Mouse (Mus musculus) liver, adult 2 months (tissue): ENCODE results near the gene Hmga1b. TPM values are rescaled to one million over a fixed set of nuclear protein-coding genes. Genes with fewer than 3 reads are reported as not detected.
"Not testable (repeated sequence)": the region's sequence is repeated elsewhere in the genome, so short reads cannot be mapped to it uniquely, and the experiment has no call there.

ENCODE experiments used
- DNase-seq: peaks from one replicate; pipeline ENCODE4 v3.0.0-alpha.2; 2011; ENCODE audit warnings: low read depth, low spot score; ENCODE audit errors: extremely low read depth
- H3K27ac ChIP-seq: fragments of 200-500 bp; replicated peaks from 2 replicates; pipeline ENCODE4 v1.5.1; 2012; ENCODE audit warnings: low read depth, mild to moderate bottlenecking, control low read depth, inconsistent platforms, low read length; ENCODE audit not compliant: insufficient read depth
- H3K27me3 ChIP-seq: fragments of 200-500 bp; 2 replicates; pipeline ENCODE4 v1.6.1; 2012; ENCODE audit warnings: mild to moderate bottlenecking, moderate library complexity, low read length, inconsistent platforms; ENCODE audit not compliant: control insufficient read depth, insufficient read depth
- H3K36me3 ChIP-seq: fragments of 200-500 bp; 2 replicates; pipeline ENCODE4 v1.6.1; 2012; ENCODE audit warnings: low read length, inconsistent platforms; ENCODE audit not compliant: control insufficient read depth, insufficient read depth
- H3K4me1 ChIP-seq: fragments of 200-500 bp; 2 replicates; pipeline ENCODE4 v1.6.1; 2011; ENCODE audit warnings: low read length; ENCODE audit not compliant: control insufficient read depth, insufficient read depth
- H3K4me3 ChIP-seq: fragments of 200-500 bp; 2 replicates; pipeline ENCODE4 v1.5.1; 2011; ENCODE audit warnings: low read depth, mild to moderate bottlenecking, control low read depth, low read length, moderate library complexity; ENCODE audit not compliant: insufficient read depth
- H3K79me2 ChIP-seq: fragments of 200-500 bp; 2 replicates; pipeline ENCODE4 v1.6.1; 2012; ENCODE audit warnings: inconsistent platforms, mild to moderate bottlenecking, low read length, moderate library complexity; ENCODE audit not compliant: control insufficient read depth, insufficient read depth
- H3K9ac ChIP-seq: fragments of 200-500 bp; 2 replicates; pipeline ENCODE4 v1.6.1; 2012; ENCODE audit warnings: low read depth, mild to moderate bottlenecking, control low read depth, inconsistent platforms, low read length
- CTCF ChIP-seq: fragments of 200-500 bp; IDR thresholded peaks from 2 replicates; pipeline ENCODE4 v1.5.1; 2011; ENCODE audit warnings: low read depth, low read length, control low read depth
- POLR2A ChIP-seq: fragments of 200-500 bp; IDR thresholded peaks from 2 replicates; pipeline ENCODE4 v1.6.1; 2011; ENCODE audit warnings: low read length, control low read depth; ENCODE audit not compliant: insufficient read depth; ENCODE audit errors: extremely low read depth
- WGBS: fragments of 180-500 bp; shearing (Covaris S2); methylation state at CpG from one replicate; pipeline ENCODE4 v1.1.7; 2018; 5-methylcytosine and 5-hydroxymethylcytosine counted together
- polyA plus RNA-seq: library from polyadenylated mRNA; depleted of rRNA; stranded (reverse); fragments of >200 nt; gene quantifications from 2 replicates; pipeline ENCODE4 v1.2.3, GENCODE M21; 2012
- total RNA-seq: library from RNA; depleted of rRNA; stranded (reverse); fragments of >200 nt; gene quantifications from 2 replicates; pipeline ENCODE4 v1.2.3, GENCODE M21; 2014

The Hmga1b gene
- total and polyA plus RNA-seq, 2 experiments: 0.12 to 0.55 TPM

GRCm38 (mm10) chr11:120744121-120744701 lies 18.4 kb upstream of the Hmga1b start:
- H3K79me2 ChIP-seq: no peaks in the 10 kb centered on the region
- WGBS: 80% methylated on average over 7 of the region's 7 CpGs

GRCm38 (mm10) chr11:120747974-120748373 lies 14.6 kb upstream of the Hmga1b start:
- Histone ChIP-seq H3K27me3 (no peaks in the 10 kb centered on the region), H3K36me3 (no peaks in the 10 kb centered on the region), H3K79me2 (no peaks in the 10 kb centered on the region), H3K4me1 (no peaks in the 10 kb centered on the region), H3K27ac (no peak overlapping the region), H3K9ac (no peak overlapping the region), H3K4me3 (no peak overlapping the region)
- WGBS: 79% methylated on average over 4 of the region's 4 CpGs
- no peak for TF ChIP-seq CTCF
- no peak for TF ChIP-seq POLR2A
- no peak for DNase-seq

More at GRCm38 (mm10) chr11:120744121-120744701, 18.4 kb upstream of the Hmga1b start:
- Histone ChIP-seq H3K27me3 (no peaks in the 10 kb centered on the region), H3K36me3 (no peaks in the 10 kb centered on the region), H3K27ac (no peak overlapping the region), H3K4me3 (no peak overlapping the region), H3K4me1 (no peaks in the 10 kb centered on the region), H3K9ac (no peak overlapping the region)
- TF ChIP-seq CTCF (no peak), POLR2A (no peak)
- DNase-seq: no peak

- DNase-seq: peak; percentile 41
- Histone ChIP-seq H3K4me1 (no peaks in the 10 kb centered on the region), H3K9ac (no peak overlapping the region), H3K79me2 (no peaks in the 10 kb centered on the region), H3K36me3 (no peaks in the 10 kb centered on the region), H3K27ac (no peak overlapping the region), H3K4me3 (no peak overlapping the region), H3K27me3 (no peaks in the 10 kb centered on the region)
- TF ChIP-seq POLR2A (no peak), CTCF (peak; percentile 79)
- 60% methylated on average over 8 of the region's 8 CpGs for WGBS
Observed at GRCm38 (mm10) chr11:120749430-120749829, 13.2 kb upstream of the Hmga1b start.

GRCm38 (mm10) chr11:120751606-120752005 lies 11.0 kb upstream of the Hmga1b start:
- Histone ChIP-seq H3K4me3 (no peak overlapping the region), H3K9ac (no peak overlapping the region), H3K27me3 (no peaks in the 10 kb centered on the region), H3K36me3 (no peaks in the 10 kb centered on the region), H3K4me1 (no peaks in the 10 kb centered on the region), H3K79me2 (no peaks in the 10 kb centered on the region), H3K27ac (no peak overlapping the region)
- DNase-seq: no peak
- no peak for TF ChIP-seq POLR2A
- no peak for TF ChIP-seq CTCF
- WGBS: 82% methylated on average over 4 of the region's 4 CpGs

- no peaks in the 10 kb centered on the region for H3K79me2 ChIP-seq
- no peak overlapping the region for H3K4me3 ChIP-seq
- no peak for DNase-seq
- no peak overlapping the region for H3K9ac ChIP-seq
- H3K4me1 ChIP-seq: no peaks in the 10 kb centered on the region
- 91% methylated on average over 9 of the region's 9 CpGs for WGBS
- TF ChIP-seq POLR2A: no peak
- no peak for TF ChIP-seq CTCF
- no peaks in the 10 kb centered on the region for H3K36me3 ChIP-seq
- H3K27ac ChIP-seq: no peak overlapping the region
- H3K27me3 ChIP-seq: no peaks in the 10 kb centered on the region
Observed at GRCm38 (mm10) chr11:120760236-120760635, 2.4 kb upstream of the Hmga1b start.

GRCm38 (mm10) chr11:120761811-120762671 lies 553 bp upstream of the Hmga1b start:
- no peak for TF ChIP-seq CTCF
- TF ChIP-seq POLR2A: no peak
- Histone ChIP-seq H3K27ac (no peak overlapping the region), H3K9ac (no peak overlapping the region), H3K36me3 (no peaks in the 10 kb centered on the region), H3K27me3 (no peaks in the 10 kb centered on the region), H3K79me2 (no peaks in the 10 kb centered on the region), H3K4me1 (no peaks in the 10 kb centered on the region), H3K4me3 (no peak overlapping the region)
- 78% methylated on average over 14 of the region's 14 CpGs for WGBS
- DNase-seq: no peak

GRCm38 (mm10) chr11:120763121-120763999 lies 766 bp downstream of the Hmga1b start:
- H3K27me3 ChIP-seq, H3K9ac ChIP-seq: not testable (repeated sequence)
- WGBS: 37% methylated on average over 11 of the region's 23 CpGs

GRCm38 (mm10) chr11:120767023-120767422 lies 4.4 kb downstream of the Hmga1b start:
- not testable (repeated sequence) for DNase-seq, H3K27ac ChIP-seq, H3K27me3 ChIP-seq, H3K79me2 ChIP-seq, H3K36me3 ChIP-seq, H3K4me3 ChIP-seq, H3K4me1 ChIP-seq, H3K9ac ChIP-seq
- 58% methylated on average over 3 of the region's 7 CpGs for WGBS

More at GRCm38 (mm10) chr11:120763121-120763999, 766 bp downstream of the Hmga1b start:
- not testable (repeated sequence) for H3K36me3 ChIP-seq, H3K27ac ChIP-seq, H3K4me3 ChIP-seq, H3K4me1 ChIP-seq, DNase-seq, H3K79me2 ChIP-seq
